Mouse (Mus musculus) limb, embryonic 14.5 days (tissue): Measurements from ENCODE around the gene Dph7. TPM values are rescaled to one million over a fixed set of nuclear protein-coding genes. Genes with fewer than 3 reads are reported as not detected.

Experiments used
- ATAC-seq: fragments of 200-750 bp; cut with Nextera tagmentation; 2 replicates; pipeline ENCODE4 v1.8.0; 2017; ENCODE audit warnings: low read depth, moderate number of reproducible peaks, moderate TSS enrichment; ENCODE audit not compliant: low FRiP score
- DNase-seq: peaks from one replicate; pipeline ENCODE4 v3.0.0-alpha.2; 2015; ENCODE audit warnings: low spot score
- H3K27ac ChIP-seq: fragments of 300-500 bp; sonication (generic); replicated peaks from 2 replicates; pipeline ENCODE4 v1.5.1; 2014; ENCODE audit warnings: low read depth, mild to moderate bottlenecking, low read length, moderate library complexity, mixed read lengths
- H3K27me3 ChIP-seq: fragments of 300-500 bp; sonication (generic); 2 replicates; pipeline ENCODE4 v1.6.1; 2014; ENCODE audit warnings: low read length, mixed read lengths; ENCODE audit not compliant: control insufficient read depth, insufficient read depth
- H3K36me3 ChIP-seq: fragments of 300-500 bp; sonication (generic); 2 replicates; pipeline ENCODE4 v1.6.1; 2014; ENCODE audit warnings: mild to moderate bottlenecking, low read length, moderate library complexity, mixed read lengths; ENCODE audit not compliant: control insufficient read depth, insufficient read depth
- H3K4me1 ChIP-seq: fragments of 300-500 bp; sonication (generic); 2 replicates; pipeline ENCODE4 v1.6.1; 2014; ENCODE audit warnings: antibody characterized with exemption, low read length, mixed read lengths; ENCODE audit not compliant: control insufficient read depth, insufficient read depth
- H3K4me2 ChIP-seq: fragments of 300-500 bp; sonication (generic); replicated peaks from 2 replicates; pipeline ENCODE4 v1.6.1; 2014; ENCODE audit warnings: low read depth, mild to moderate bottlenecking, low read length, moderate library complexity; ENCODE audit not compliant: severe bottlenecking
- H3K4me3 ChIP-seq: fragments of 300-500 bp; sonication (generic); replicated peaks from 2 replicates; pipeline ENCODE4 v1.5.1; 2014; ENCODE audit warnings: low read length
- H3K9ac ChIP-seq: fragments of 300-500 bp; sonication (generic); 2 replicates; pipeline ENCODE4 v1.6.1; 2014; ENCODE audit warnings: mild to moderate bottlenecking, low read depth, low read length, moderate library complexity; ENCODE audit not compliant: severe bottlenecking
- H3K9me3 ChIP-seq: fragments of 300-500 bp; sonication (generic); 2 replicates; pipeline ENCODE4 v1.6.1; 2016; ENCODE audit warnings: low read length; ENCODE audit not compliant: control insufficient read depth
- POLR2A ChIP-seq: fragments of 200-500 bp; IDR thresholded peaks from 2 replicates; pipeline ENCODE4 v1.8.0; 2012; ENCODE audit warnings: inconsistent platforms, mild to moderate bottlenecking, moderate library complexity, borderline replicate concordance; ENCODE audit not compliant: insufficient read depth, insufficient read length; ENCODE audit errors: extremely low read depth
- WGBS: fragments of 180-500 bp; shearing (Covaris S2); extraction: QIAGEN DNeasy Blood & Tissue Kit; methylation state at CpG from one replicate; pipeline ENCODE4 v1.1.7; 2014; 5-methylcytosine and 5-hydroxymethylcytosine counted together
- microRNA-seq: library from miRNA; unstranded; fragments of <30 nt; microRNA quantifications from one replicate; pipeline ENCODE4, GENCODE M21; 2016
- polyA plus RNA-seq, 2 experiments: library from polyadenylated mRNA; depleted of rRNA in 1 of 2; stranded (reverse) in 1 of 2; unstranded in 1 of 2; fragments of >200 nt; fragmentation: Nextera tagmentation in 1 of 2; extraction: Ambion mirVana in 1 of 2; gene quantifications; 2 replicates each; pipeline versions ENCODE4 v1.2.1 to v1.2.3; 2012 to 2014

Dph7 gene
- polyA plus RNA-seq, 2 experiments, result 32.0 to 36.6 TPM

DNA sequence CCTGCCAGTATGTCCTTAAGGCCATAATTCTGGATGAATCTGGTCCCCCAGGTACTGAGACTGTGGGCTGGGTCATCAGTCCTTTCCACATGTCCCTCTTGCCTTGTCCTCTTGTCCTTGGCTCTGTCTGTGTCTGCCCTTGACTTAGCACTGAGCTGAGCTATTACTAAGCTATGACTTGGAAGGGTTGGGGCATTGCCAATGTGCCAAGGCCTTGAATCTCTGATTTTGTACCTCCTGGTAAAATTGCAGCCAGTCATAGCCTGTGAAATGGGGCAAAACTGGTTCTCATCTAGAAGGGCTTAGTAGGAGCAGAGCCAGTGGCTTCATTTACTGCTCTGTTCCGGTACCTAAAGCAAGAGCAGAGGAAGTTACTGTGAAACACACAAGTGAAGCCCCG is 34.3 kb downstream of the Dph7 start:
- Histone ChIP-seq H3K9me3 (no peaks in the 10 kb centered on the region), H3K4me1 (no peaks in the 10 kb centered on the region), H3K27me3 (no peaks in the 10 kb centered on the region), H3K36me3 (no peaks in the 10 kb centered on the region), H3K4me2 (no peak overlapping the region), H3K27ac (no peak overlapping the region), H3K9ac (no peak overlapping the region), H3K4me3 (no peak overlapping the region)
- WGBS, result 85% methylated on average over 2 of the region's 2 CpGs
- DNase-seq, result no peak
- ATAC-seq, result no peak
- TF ChIP-seq POLR2A, result no peak

DNA sequence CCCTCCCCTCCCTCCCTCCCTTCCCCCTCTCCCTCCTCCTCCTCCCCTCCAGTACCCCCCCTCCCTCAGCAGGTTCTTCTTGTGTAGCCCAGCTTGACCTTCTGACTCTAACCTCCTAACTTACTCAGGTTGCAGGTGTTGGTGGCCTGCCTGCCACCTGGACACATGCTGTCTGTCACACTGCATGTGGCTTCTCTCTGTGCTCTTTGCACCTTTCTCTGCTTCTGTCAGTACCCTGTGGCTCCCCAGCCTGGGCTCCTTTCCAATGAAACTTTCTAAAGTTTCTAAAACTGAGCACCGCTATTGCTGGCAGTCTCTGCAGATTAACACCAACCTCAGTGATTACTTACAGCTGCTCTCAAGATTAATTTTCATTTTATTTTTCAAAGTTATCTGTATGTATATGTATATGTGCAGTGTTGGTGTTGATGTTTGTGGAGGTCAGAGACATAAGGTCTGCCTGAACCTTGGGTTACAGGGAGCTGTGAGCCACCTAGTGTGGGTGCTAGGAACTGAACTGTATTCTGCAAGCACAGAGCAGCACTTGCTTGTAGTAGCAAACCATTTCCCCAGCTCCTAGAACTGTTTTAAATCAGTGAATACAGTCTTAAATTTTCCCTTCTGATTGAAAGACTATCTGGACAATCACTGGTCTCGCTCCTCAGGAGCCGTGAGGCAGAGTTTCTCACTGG is 38.5 kb downstream of the Dph7 start:
- Histone ChIP-seq H3K36me3 (no peaks in the 10 kb centered on the region), H3K27ac (no peak overlapping the region), H3K27me3 (no peaks in the 10 kb centered on the region), H3K4me1 (no peaks in the 10 kb centered on the region), H3K9ac (no peak overlapping the region), H3K9me3 (no peaks in the 10 kb centered on the region), H3K4me2 (no peak overlapping the region), H3K4me3 (no peak overlapping the region)
- DNase-seq (no peak), ATAC-seq (no peak)
- no peak for TF ChIP-seq POLR2A
- 70% methylated on average over 3 of the region's 3 CpGs for WGBS

DNA sequence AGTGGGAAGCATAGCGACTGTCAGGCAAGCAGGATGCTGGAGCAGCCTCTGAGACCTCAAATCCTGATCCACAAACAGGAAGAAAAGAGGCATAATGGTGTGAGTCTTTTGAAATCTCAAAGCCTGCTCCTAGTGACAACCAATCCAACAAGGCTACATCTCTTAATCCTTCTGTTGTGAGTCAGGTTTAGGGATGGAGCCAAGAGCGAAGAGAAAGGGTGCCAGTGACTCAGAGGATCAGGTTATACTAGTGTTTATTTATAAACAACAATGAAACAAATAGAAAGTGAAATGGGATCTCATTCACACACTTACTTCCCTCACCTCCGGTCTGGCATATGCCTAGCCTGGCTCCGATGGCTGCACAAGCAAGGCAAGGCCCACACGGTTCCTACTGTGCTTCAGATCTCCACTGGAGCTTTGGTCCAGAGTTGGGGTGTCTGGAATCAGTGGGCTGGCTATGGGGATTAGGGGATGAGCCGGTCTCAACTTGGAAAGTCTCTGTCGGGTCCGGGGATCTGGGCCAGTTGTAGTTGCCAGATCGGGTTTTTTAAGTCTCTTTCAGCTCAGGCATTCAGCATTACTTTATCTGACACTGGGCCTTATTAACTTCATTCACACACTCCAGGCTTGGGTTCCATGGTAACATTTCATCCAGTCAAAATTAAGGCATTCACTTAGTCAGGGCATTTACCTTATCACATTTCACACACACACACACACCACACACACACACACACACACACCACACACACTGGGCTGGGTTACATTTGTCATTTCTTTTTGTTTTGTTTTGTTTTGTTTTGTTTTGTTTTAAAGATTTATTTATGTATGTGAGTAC is 42.0 kb downstream of the Dph7 start:
- no peak overlapping the region for H3K9ac ChIP-seq
- no peak for DNase-seq
- H3K4me2 ChIP-seq, result no peak overlapping the region
- no peaks in the 10 kb centered on the region for H3K27me3 ChIP-seq
- TF ChIP-seq POLR2A, result no peak
- no peak overlapping the region for H3K4me3 ChIP-seq
- ATAC-seq, result no peak
- H3K9me3 ChIP-seq, result no peaks in the 10 kb centered on the region
- WGBS, result 78% methylated on average over 9 of the region's 9 CpGs
- H3K36me3 ChIP-seq, result no peaks in the 10 kb centered on the region
- H3K27ac ChIP-seq, result no peak overlapping the region
- H3K4me1 ChIP-seq, result no peaks in the 10 kb centered on the region

DNA sequence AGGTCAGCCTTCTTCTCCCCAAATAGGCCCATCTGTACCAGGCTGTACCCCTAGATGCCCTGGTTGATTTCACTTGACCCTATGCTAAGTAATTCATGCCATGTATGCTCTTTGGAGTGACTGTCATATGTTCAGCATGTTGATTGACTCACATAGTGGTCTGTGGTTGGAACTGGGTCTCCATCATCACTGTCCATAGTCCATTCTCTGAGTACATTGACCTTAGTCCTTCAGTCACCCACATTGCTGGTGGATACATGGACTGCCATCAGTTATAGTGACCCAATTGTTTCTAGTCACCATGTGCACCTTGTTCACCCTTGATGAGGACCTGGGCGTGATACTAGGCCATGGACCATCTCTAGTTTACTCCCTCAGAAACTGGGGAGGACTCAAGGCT is 44.6 kb downstream of the Dph7 start:
- Histone ChIP-seq H3K4me3 (no peak overlapping the region), H3K9ac (no peak overlapping the region), H3K27ac (no peak overlapping the region), H3K27me3 (no peaks in the 10 kb centered on the region), H3K9me3 (no peaks in the 10 kb centered on the region), H3K36me3 (no peaks in the 10 kb centered on the region), H3K4me2 (no peak overlapping the region), H3K4me1 (no peaks in the 10 kb centered on the region)
- TF ChIP-seq POLR2A, result no peak
- 91% methylated on average over 1 of the region's 1 CpGs for WGBS
- ATAC-seq (no peak), DNase-seq (no peak)

DNA sequence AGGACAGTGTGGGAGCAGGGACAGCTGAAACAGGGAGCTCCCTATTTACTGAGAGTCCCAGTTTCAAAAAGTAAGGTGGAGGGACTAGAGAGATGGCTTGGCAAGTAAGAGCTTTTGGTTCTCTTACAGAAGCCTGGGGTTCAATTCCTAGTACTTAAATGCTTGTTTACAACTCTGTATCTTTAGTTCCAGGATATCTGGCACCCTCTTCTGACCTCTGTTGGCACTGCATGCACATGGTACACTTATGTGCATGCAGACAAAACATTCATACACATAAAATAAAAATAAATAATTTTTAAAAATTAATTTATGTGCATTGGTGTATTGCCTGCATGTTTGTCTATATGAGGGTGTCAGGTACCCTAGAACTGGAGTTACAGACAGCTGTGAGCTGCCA is 46.0 kb downstream of the Dph7 start:
- DNase-seq (no peak), ATAC-seq (no peak)
- no peak overlapping the region for H3K9ac ChIP-seq
- no peak overlapping the region for H3K27ac ChIP-seq
- H3K27me3 ChIP-seq, result no peaks in the 10 kb centered on the region
- no peak for TF ChIP-seq POLR2A
- H3K36me3 ChIP-seq, result no peaks in the 10 kb centered on the region
- no peaks in the 10 kb centered on the region for H3K4me1 ChIP-seq
- no peak overlapping the region for H3K4me2 ChIP-seq
- H3K4me3 ChIP-seq, result no peak overlapping the region
- H3K9me3 ChIP-seq, result no peaks in the 10 kb centered on the region

Small RNA genes lying within 50 kb of the gene (microRNA-seq; reads per million reads assigned to microRNA genes)
- not detected for gene Gm22875

Other genes with a start within 250 kb of the Dph7 start
- 2.7 and 4.1 TPM in 2 replicates for gene Cacna1b, start 199.2 kb upstream of the Dph7 start, polyA plus RNA-seq (2012; rRNA removed)
- 1.4 and 2.9 TPM in 2 replicates for gene Cacna1b, start 199.2 kb upstream of the Dph7 start, polyA plus RNA-seq (2014; fragmentation: Nextera tagmentation; extraction: Ambion mirVana)
- gene Ehmt1, start 42.8 kb upstream of the Dph7 start, polyA plus RNA-seq (2012; rRNA removed), result 98.3 and 123 TPM in 2 replicates
- 74.6 and 79.6 TPM in 2 replicates for gene Ehmt1, start 42.8 kb upstream of the Dph7 start, polyA plus RNA-seq (2014; fragmentation: Nextera tagmentation; extraction: Ambion mirVana)
- gene Arrdc1, start 27.1 kb upstream of the Dph7 start, polyA plus RNA-seq (2012; rRNA removed), result 65.0 and 80.7 TPM in 2 replicates
- gene Arrdc1, start 27.1 kb upstream of the Dph7 start, polyA plus RNA-seq (2014; fragmentation: Nextera tagmentation; extraction: Ambion mirVana), result 33.1 and 34.1 TPM in 2 replicates
- gene Zmynd19, start 12.6 kb upstream of the Dph7 start, polyA plus RNA-seq (2012; rRNA removed), result 30.7 and 31.5 TPM in 2 replicates
- 21.2 and 22.1 TPM in 2 replicates for gene Zmynd19, start 12.6 kb upstream of the Dph7 start, polyA plus RNA-seq (2014; fragmentation: Nextera tagmentation; extraction: Ambion mirVana)
- gene Mrpl41, start 12.7 kb downstream of the Dph7 start, polyA plus RNA-seq (2012; rRNA removed), result 63.6 and 81.9 TPM in 2 replicates
- gene Mrpl41, start 12.7 kb downstream of the Dph7 start, polyA plus RNA-seq (2014; fragmentation: Nextera tagmentation; extraction: Ambion mirVana), result 133 and 136 TPM in 2 replicates
- gene Pnpla7, start 13.6 kb downstream of the Dph7 start, polyA plus RNA-seq (2012; rRNA removed), result 11.1 and 12.0 TPM in 2 replicates
- gene Pnpla7, start 13.6 kb downstream of the Dph7 start, polyA plus RNA-seq (2014; fragmentation: Nextera tagmentation; extraction: Ambion mirVana), result 7.9 and 9.0 TPM in 2 replicates
- gene Nsmf, start 92.0 kb downstream of the Dph7 start, polyA plus RNA-seq (2012; rRNA removed), result 143 and 216 TPM in 2 replicates
- 48.6 and 67.7 TPM in 2 replicates for gene Nsmf, start 92.0 kb downstream of the Dph7 start, polyA plus RNA-seq (2014; fragmentation: Nextera tagmentation; extraction: Ambion mirVana)
- gene Entpd8, start 117.9 kb downstream of the Dph7 start, polyA plus RNA-seq (2012; rRNA removed), result 0.13 and 0.26 TPM in 2 replicates
- not detected in 2 replicates for gene Entpd8, start 117.9 kb downstream of the Dph7 start, polyA plus RNA-seq (2014; fragmentation: Nextera tagmentation; extraction: Ambion mirVana)
- gene Noxa1, start 132.7 kb downstream of the Dph7 start, polyA plus RNA-seq (2012; rRNA removed), result 0.12 and 0.13 TPM in 2 replicates
- gene Noxa1, start 132.7 kb downstream of the Dph7 start, polyA plus RNA-seq (2014; fragmentation: Nextera tagmentation; extraction: Ambion mirVana), result 0.15 TPM in 1 of 2 replicates, not detected in the other
- gene Nrarp, start 218.4 kb downstream of the Dph7 start, polyA plus RNA-seq (2012; rRNA removed), result 34.0 and 34.1 TPM in 2 replicates
- 27.7 and 28.2 TPM in 2 replicates for gene Nrarp, start 218.4 kb downstream of the Dph7 start, polyA plus RNA-seq (2014; fragmentation: Nextera tagmentation; extraction: Ambion mirVana)
- 5.9 and 6.4 TPM in 2 replicates for gene Tor4a, start 234.5 kb downstream of the Dph7 start, polyA plus RNA-seq (2012; rRNA removed)
- gene Tor4a, start 234.5 kb downstream of the Dph7 start, polyA plus RNA-seq (2014; fragmentation: Nextera tagmentation; extraction: Ambion mirVana), result 8.1 and 8.5 TPM in 2 replicates
- 84.4 and 98.3 TPM in 2 replicates for gene Nelfb, start 249.1 kb downstream of the Dph7 start, polyA plus RNA-seq (2012; rRNA removed)
- gene Nelfb, start 249.1 kb downstream of the Dph7 start, polyA plus RNA-seq (2014; fragmentation: Nextera tagmentation; extraction: Ambion mirVana), result 88.4 and 106 TPM in 2 replicates